Mouse (Mus musculus): ENCODE measurements around the gene Ambra1. TPM values are rescaled to one million over a fixed set of nuclear protein-coding genes. Genes with fewer than 3 reads are reported as not detected.

Gene Ambra1
- polyA plus RNA-seq, 1 experiment from 2014 or later, result 17.9 TPM

- Histone ChIP-seq H3K36me3 (ENCODE audit: control insufficient read depth, insufficient read depth, low read length) (no peaks in the 10 kb centered on the region), H3K4me1 (ENCODE audit: control insufficient read depth, insufficient read depth, low read length) (peaks cover 24% of the 10 kb centered on the region), H3K4me2 (no peak within 1 kb of the TSS), H3K9ac (ENCODE audit: low read length) (no peak within 1 kb of the TSS), H3K27ac (ENCODE audit: low read depth, low read length) (no peak within 1 kb of the TSS), H3K9me3 (ENCODE audit: control insufficient read depth, low read length) (no peaks in the 10 kb centered on the region), H3K27me3 (ENCODE audit: control insufficient read depth, insufficient read depth, low read length) (no peaks in the 10 kb centered on the region), H3K4me3 (ENCODE audit: low read depth, low read length) (no peak within 1 kb of the TSS)
- 80% methylated on average over 18 of the region's 18 CpGs for WGBS
- no peak for ATAC-seq (ENCODE audit: low FRiP score)
- no peak for DNase-seq (ENCODE audit: low spot score, missing footprints)
Observed at GRCm38 (mm10) chr2:91945483-91945882, 215.5 kb downstream of the Ambra1 start, which contains the start of gene Gm9821. TSS of gene Gm9821 (plus strand) at chr2:91945703.

- Histone ChIP-seq H3K9ac (ENCODE audit: low read length) (no peak overlapping the region), H3K4me1 (ENCODE audit: control insufficient read depth, insufficient read depth, low read length) (peaks cover 27% of the 10 kb centered on the region), H3K4me3 (ENCODE audit: low read depth, low read length) (no peak overlapping the region), H3K27me3 (ENCODE audit: control insufficient read depth, insufficient read depth, low read length) (no peaks in the 10 kb centered on the region), H3K27ac (ENCODE audit: low read depth, low read length) (no peak overlapping the region), H3K4me2 (no peak overlapping the region), H3K9me3 (ENCODE audit: control insufficient read depth, low read length) (no peaks in the 10 kb centered on the region), H3K36me3 (ENCODE audit: control insufficient read depth, insufficient read depth, low read length) (no peaks in the 10 kb centered on the region)
- ATAC-seq (ENCODE audit: low FRiP score) (no peak), DNase-seq (ENCODE audit: low spot score, missing footprints) (no peak)
- WGBS, result 76% methylated on average over 6 of the region's 6 CpGs
Observed at GRCm38 (mm10) chr2:91946836-91947235, 216.9 kb downstream of the Ambra1 start.

- H3K36me3 ChIP-seq (ENCODE audit: control insufficient read depth, insufficient read depth, low read length), result no peaks in the 10 kb centered on the region
- peak overlapping the region; percentile 4; the same call in 1 of the 2 replicates for H3K9ac ChIP-seq (ENCODE audit: low read length)
- 52% methylated on average over 11 of the region's 11 CpGs for WGBS
- H3K4me2 ChIP-seq, result no peak overlapping the region
- H3K27ac ChIP-seq (ENCODE audit: low read depth, low read length), result no peak overlapping the region; the same call in 1 of the 2 replicates
- peaks cover 27% of the 10 kb centered on the region for H3K4me1 ChIP-seq (ENCODE audit: control insufficient read depth, insufficient read depth, low read length)
- DNase-seq (ENCODE audit: low spot score, missing footprints) (no peak), ATAC-seq (ENCODE audit: low FRiP score) (no peak)
- H3K9me3 ChIP-seq (ENCODE audit: control insufficient read depth, low read length), result no peaks in the 10 kb centered on the region
- H3K27me3 ChIP-seq (ENCODE audit: control insufficient read depth, insufficient read depth, low read length), result no peaks in the 10 kb centered on the region
- no peak overlapping the region for H3K4me3 ChIP-seq (ENCODE audit: low read depth, low read length)
Observed at GRCm38 (mm10) chr2:91947397-91948150, 217.6 kb downstream of the Ambra1 start.

- 78% methylated on average over 6 of the region's 6 CpGs for WGBS
- Histone ChIP-seq H3K27me3 (ENCODE audit: control insufficient read depth, insufficient read depth, low read length) (no peaks in the 10 kb centered on the region), H3K4me1 (ENCODE audit: control insufficient read depth, insufficient read depth, low read length) (peaks cover 27% of the 10 kb centered on the region), H3K4me2 (no peak overlapping the region), H3K36me3 (ENCODE audit: control insufficient read depth, insufficient read depth, low read length) (no peaks in the 10 kb centered on the region), H3K4me3 (ENCODE audit: low read depth, low read length) (no peak overlapping the region), H3K9ac (ENCODE audit: low read length) (peak overlapping the region; percentile 4; the same call in 1 of the 2 replicates), H3K27ac (ENCODE audit: low read depth, low read length) (no peak overlapping the region), H3K9me3 (ENCODE audit: control insufficient read depth, low read length) (no peaks in the 10 kb centered on the region)
- no peak for DNase-seq (ENCODE audit: low spot score, missing footprints)
- ATAC-seq (ENCODE audit: low FRiP score), result no peak
Observed at GRCm38 (mm10) chr2:91948151-91948509, 218.2 kb downstream of the Ambra1 start.

GRCm38 (mm10) chr2:91948792-91949241 is 218.9 kb downstream of the Ambra1 start:
- H3K27me3 ChIP-seq (ENCODE audit: control insufficient read depth, insufficient read depth, low read length), result no peaks in the 10 kb centered on the region
- ATAC-seq (ENCODE audit: low FRiP score) (no peak), DNase-seq (ENCODE audit: low spot score, missing footprints) (no peak)
- 77% methylated on average over 3 of the region's 3 CpGs for WGBS
- peaks cover 27% of the 10 kb centered on the region for H3K4me1 ChIP-seq (ENCODE audit: control insufficient read depth, insufficient read depth, low read length)
- H3K9ac ChIP-seq (ENCODE audit: low read length), result no peak overlapping the region
- no peak overlapping the region for H3K27ac ChIP-seq (ENCODE audit: low read depth, low read length)
- H3K9me3 ChIP-seq (ENCODE audit: control insufficient read depth, low read length), result no peaks in the 10 kb centered on the region
- no peaks in the 10 kb centered on the region for H3K36me3 ChIP-seq (ENCODE audit: control insufficient read depth, insufficient read depth, low read length)
- H3K4me3 ChIP-seq (ENCODE audit: low read depth, low read length), result no peak overlapping the region
- no peak overlapping the region for H3K4me2 ChIP-seq

- 76% methylated on average over 17 of the region's 17 CpGs for WGBS
- Histone ChIP-seq H3K9me3 (ENCODE audit: control insufficient read depth, low read length) (no peaks in the 10 kb centered on the region), H3K27me3 (ENCODE audit: control insufficient read depth, insufficient read depth, low read length) (no peaks in the 10 kb centered on the region), H3K9ac (ENCODE audit: low read length) (peak overlapping the region; percentile 36; the same call in 1 of the 2 replicates), H3K4me1 (ENCODE audit: control insufficient read depth, insufficient read depth, low read length) (peaks cover 24% of the 10 kb centered on the region), H3K36me3 (ENCODE audit: control insufficient read depth, insufficient read depth, low read length) (no peaks in the 10 kb centered on the region), H3K4me3 (ENCODE audit: low read depth, low read length) (no peak overlapping the region), H3K27ac (ENCODE audit: low read depth, low read length) (no peak overlapping the region; the same call in 1 of the 2 replicates), H3K4me2 (peak overlapping the region; percentile 15; the same call in 1 of the 2 replicates)
- peak; percentile 10; the same call in 1 of the 2 replicates for ATAC-seq (ENCODE audit: low FRiP score)
- peak; percentile 78 for DNase-seq (ENCODE audit: low spot score, missing footprints)
Observed at GRCm38 (mm10) chr2:91949411-91950274, 219.7 kb downstream of the Ambra1 start.

- H3K27ac ChIP-seq (ENCODE audit: low read depth, low read length), result no peak overlapping the region; the same call in 1 of the 2 replicates
- peaks cover 24% of the 10 kb centered on the region for H3K4me1 ChIP-seq (ENCODE audit: control insufficient read depth, insufficient read depth, low read length)
- H3K4me3 ChIP-seq (ENCODE audit: low read depth, low read length), result no peak overlapping the region
- ATAC-seq (ENCODE audit: low FRiP score) (peak; percentile 61), DNase-seq (ENCODE audit: low spot score, missing footprints) (peak; percentile 86)
- peak overlapping the region; percentile 15; the same call in 1 of the 2 replicates for H3K4me2 ChIP-seq
- no peaks in the 10 kb centered on the region for H3K36me3 ChIP-seq (ENCODE audit: control insufficient read depth, insufficient read depth, low read length)
- 22% methylated on average over 15 of the region's 15 CpGs for WGBS
- H3K9ac ChIP-seq (ENCODE audit: low read length), result peak overlapping the region; percentile 36
- no peaks in the 10 kb centered on the region for H3K27me3 ChIP-seq (ENCODE audit: control insufficient read depth, insufficient read depth, low read length)
- no peaks in the 10 kb centered on the region for H3K9me3 ChIP-seq (ENCODE audit: control insufficient read depth, low read length)
Observed at GRCm38 (mm10) chr2:91950275-91951085, 220.5 kb downstream of the Ambra1 start.

- DNase-seq (ENCODE audit: low spot score, missing footprints) (no peak), ATAC-seq (ENCODE audit: low FRiP score) (no peak)
- Histone ChIP-seq H3K27me3 (ENCODE audit: control insufficient read depth, insufficient read depth, low read length) (no peaks in the 10 kb centered on the region), H3K4me2 (no peak overlapping the region), H3K27ac (ENCODE audit: low read depth, low read length) (no peak overlapping the region), H3K4me3 (ENCODE audit: low read depth, low read length) (no peak overlapping the region), H3K9ac (ENCODE audit: low read length) (no peak overlapping the region), H3K4me1 (ENCODE audit: control insufficient read depth, insufficient read depth, low read length) (peaks cover 14% of the 10 kb centered on the region), H3K36me3 (ENCODE audit: control insufficient read depth, insufficient read depth, low read length) (no peaks in the 10 kb centered on the region), H3K9me3 (ENCODE audit: control insufficient read depth, low read length) (no peaks in the 10 kb centered on the region)
- WGBS, result 32% methylated on average over 5 of the region's 5 CpGs
Observed at GRCm38 (mm10) chr2:91953825-91954224, 223.9 kb downstream of the Ambra1 start.

Measured in midbrain, embryonic 11.5 days (tissue).